Mouse (Mus musculus): ENCODE results near the gene Arl6ip5. TPM values are rescaled to one million over a fixed set of nuclear protein-coding genes. Genes with fewer than 3 reads are reported as not detected.
"Not testable (repeated sequence)": the region's sequence is repeated elsewhere in the genome, so short reads cannot be mapped to it uniquely, and the experiment has no call there.

Gene Arl6ip5
- total RNA-seq, 4 experiments from 2014 or later: 114 to 145 (median 129) TPM

DNA sequence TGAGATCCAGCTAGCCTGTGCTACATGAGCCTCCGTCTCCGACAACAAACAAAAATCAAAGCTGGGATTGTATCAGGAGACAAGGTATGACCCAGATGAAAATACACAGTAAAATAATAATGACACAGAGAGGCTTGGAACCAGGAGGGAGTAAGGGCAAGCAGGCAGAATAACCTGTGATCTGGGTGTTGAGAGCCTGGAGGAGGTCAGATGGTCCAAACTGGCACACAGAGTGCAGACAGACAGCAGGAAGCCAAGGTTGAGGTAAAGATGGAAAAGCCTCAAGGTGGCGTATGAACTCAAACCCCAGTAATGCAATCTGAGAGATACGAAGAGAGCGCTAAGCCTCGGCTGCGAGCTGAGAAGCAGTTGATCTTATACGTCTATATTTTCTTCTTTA is 14.0 kb downstream of the Arl6ip5 start:
- DNase-seq: no peak

DNA sequence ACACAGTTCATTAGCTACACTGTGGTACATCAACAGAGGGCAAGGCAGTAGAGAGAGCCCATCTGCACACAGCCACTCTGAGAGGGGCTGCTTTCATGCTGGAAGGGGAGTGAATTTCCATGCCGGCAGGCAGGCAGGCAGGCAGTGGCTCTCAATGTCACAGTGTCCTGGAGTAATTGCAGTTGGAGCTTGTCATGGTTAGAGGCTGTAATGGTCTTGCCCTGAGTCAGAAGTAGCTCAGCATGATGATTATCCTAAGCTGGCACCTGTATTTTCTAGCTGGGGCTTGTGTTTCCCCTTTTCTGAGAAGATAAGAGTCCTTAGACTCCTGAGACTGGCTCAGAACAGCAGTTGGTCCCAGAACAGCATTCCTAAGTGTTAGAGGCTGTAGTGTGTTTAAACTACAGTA is 15.6 kb downstream of the Arl6ip5 start:
- DNase-seq: no peak

DNA sequence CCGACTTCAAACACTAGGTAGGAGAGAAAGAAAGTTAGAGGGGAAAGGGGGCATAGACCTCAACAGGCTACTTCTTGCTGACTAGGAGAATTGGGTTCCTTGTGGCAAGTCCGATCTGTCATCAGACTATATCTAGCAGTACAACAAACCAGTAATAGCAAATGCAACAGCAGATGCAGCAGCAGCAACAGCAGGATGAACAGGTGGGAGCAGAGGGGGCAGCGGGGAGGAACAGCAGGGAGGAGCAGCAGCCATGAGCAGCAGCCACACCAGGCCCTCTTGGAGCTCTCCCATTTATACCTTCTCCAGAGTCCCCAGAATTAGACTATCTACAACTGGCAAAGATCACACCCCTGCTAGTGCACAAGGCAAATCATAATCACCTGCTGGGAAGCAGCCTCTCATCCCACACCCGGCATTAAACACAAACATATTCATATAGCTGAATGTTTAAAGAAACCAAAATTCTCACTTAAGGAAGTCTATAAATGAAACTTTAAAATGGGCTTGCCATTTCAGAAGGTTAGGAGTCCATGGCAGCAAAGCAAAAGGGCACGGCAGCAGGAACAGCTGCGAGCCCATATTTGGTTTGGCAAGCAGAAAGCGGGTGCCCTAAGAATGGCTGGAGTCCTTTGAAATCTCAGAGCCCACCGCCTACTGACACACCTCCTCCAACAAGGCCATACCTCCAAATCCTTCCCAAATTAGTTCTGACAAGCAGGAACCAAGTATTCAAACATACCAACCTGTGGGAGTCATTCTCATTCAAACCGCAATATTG is 16.8 kb downstream of the Arl6ip5 start:
- DNase-seq: no peak

DNA sequence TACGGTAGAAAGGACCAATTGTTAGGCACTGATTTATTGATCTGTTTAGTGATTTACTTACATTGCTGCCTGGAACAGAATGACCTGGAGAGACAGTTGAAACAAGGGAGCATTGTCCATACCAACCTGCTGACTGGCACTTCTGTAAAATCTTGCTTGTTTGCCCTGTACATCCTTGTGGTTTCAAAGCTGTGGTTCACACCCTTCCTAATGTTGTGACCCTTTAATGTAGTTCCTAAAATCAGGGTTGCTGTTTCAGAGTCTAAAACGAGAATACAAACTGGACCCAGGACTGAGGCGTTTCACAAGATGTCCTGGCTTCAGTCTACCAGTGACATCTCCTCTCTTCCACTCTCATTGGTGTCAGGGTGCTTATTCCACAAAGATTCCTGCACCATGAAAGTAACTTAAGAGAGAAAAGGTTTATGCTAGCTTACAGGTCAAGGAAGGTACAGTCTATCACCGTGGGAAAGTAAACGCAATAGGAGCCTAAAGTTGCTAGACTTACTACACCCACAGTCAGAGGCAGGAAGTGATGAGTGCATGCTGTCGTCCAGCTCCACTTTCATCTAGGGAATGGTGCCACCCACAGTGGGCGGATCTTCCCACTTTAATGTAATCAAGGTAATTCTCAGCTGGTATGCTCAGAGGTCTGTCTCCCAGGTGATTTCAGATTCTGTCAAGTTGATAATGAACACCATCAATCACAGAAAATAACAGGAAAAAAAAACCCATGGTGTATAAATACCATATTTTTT is 24.6 kb downstream of the Arl6ip5 start:
- no peak for DNase-seq

DNA sequence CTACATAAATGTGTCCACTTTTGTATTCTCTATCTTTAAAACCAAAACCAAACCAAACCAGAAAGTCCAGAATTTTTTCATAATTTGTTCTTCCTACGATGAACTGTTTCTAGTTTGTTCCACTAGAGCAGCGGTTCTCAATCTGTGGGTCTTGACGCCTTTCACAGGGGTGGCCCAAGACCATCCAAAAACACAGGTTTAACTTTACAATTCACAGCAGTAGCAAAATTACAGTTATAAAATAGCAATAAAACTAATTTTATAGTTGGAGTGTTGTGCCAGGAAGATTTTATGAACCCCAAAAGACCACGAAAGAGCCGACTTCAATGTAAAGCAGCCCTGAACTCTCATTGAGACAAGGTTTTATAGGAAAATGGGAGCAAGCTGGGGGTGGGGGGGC is 25.6 kb downstream of the Arl6ip5 start:
- DNase-seq: no peak

DNA sequence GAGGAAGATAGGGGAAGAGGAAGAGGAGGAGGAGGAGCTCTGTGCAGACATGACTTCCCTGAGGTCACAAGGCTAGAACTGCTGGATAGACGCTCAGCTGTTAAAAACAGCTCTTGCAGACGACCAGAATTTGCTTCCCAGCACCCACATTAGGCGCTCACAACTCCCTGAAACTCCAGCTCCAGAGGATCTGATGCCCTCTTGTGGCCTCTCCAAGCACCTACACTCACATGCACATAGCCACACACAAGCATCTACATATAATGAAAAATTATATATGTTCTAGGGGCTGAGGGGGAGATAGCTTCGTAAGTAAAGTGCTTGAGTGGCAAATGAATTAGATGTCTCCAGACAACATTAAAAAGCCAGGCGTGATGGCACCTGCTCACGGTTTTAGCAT is 28.9 kb downstream of the Arl6ip5 start:
- no peak for DNase-seq

DNA sequence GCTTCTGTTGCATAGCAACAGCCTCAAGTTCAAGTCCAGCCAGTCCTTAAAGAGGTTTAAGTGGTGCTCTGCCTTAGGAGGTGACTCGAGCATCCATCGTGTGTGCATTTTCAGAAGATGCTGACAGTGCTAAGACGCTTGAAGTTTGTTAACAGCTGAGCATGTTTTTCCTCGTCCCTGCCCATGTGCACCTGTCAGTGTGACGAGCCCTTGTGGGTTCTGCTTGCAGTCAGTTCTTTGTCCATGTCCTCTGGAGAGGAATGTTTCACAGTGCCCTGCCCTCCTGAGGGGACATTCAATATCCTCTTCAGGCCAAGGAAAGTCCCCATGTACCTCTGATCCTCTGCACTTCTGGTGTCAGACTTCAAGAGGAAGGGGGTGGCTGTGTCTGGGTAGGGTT is 29.6 kb downstream of the Arl6ip5 start:
- no peak for DNase-seq

DNA sequence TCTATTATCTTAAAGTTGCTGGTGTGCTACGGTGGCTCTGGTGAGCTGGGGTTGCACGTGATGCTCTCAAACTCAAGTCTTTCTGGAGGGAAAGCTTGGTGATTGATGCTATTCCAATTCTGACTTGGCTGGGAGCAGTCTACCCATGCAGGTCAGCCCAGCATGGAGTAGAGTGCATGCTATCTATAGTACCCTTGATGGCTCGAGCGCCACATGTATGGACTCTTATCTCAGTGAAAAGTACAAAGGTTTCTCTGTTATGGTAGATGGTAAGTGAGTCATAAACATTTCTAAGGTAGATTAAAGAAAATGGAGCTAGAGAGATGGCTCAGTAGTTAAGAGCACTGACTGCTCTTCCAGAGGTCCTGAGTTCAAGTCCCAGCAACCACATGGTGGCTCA is 32.0 kb downstream of the Arl6ip5 start:
- DNase-seq: no peak

DNA sequence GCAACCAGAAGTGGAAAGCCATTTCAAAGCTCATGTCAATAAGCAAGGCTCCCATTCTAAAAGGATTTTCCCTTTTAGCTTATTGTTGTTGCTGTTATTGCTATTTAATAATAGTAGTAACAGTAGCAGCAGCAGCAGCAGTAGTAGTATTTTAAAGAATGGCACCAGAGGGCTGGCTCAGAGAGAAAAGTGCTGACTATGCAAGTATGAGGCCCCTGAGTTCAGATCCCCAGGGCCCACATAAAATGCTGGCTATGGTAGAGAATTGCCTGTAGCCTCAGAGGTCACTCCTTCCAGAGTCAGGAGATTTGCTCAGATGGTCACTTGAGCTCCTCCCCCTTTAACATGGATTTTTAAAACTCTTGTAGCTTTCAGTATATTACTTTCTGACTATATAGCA is 34.7 kb downstream of the Arl6ip5 start:
- no peak for DNase-seq

DNA sequence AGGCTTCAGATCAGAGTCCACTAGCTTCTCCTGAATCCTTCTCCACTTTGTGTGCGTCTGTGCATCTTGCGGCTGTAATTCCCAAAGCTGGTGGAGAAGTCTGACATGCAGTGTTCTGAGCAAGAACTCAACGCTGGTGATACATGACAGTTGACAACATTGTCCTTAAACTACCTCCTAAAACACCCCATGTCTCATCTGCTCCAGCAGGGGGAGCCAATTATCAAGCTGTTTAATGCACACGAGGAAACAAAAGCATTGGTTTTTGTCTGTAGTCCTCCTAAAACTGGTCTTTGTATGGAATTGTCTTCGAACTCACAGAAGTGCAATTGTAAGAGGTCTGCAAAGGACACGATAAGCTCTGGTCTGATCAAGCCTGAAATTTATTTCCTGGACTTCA is 40.5 kb downstream of the Arl6ip5 start:
- DNase-seq: peak; percentile 34

DNA sequence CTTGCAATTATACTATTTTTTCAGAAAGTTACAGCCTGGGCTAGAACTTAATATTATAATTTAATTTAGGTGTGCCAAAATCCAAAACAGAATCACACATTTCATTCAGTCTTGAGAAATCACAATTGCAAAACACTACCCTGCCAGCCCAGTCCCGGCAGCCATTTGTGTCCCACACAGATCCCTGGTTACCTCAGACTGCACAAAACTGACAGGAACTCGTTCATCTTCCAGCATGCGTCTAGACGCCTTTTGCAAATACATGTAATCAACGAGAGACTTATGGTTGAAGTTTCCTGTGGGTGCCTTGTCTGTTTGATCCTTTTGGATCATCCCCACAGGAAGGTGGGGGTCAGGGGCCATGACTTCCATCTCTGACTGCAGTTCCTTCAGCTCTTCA is 41.6 kb downstream of the Arl6ip5 start:
- peak; percentile 8 for DNase-seq

DNA sequence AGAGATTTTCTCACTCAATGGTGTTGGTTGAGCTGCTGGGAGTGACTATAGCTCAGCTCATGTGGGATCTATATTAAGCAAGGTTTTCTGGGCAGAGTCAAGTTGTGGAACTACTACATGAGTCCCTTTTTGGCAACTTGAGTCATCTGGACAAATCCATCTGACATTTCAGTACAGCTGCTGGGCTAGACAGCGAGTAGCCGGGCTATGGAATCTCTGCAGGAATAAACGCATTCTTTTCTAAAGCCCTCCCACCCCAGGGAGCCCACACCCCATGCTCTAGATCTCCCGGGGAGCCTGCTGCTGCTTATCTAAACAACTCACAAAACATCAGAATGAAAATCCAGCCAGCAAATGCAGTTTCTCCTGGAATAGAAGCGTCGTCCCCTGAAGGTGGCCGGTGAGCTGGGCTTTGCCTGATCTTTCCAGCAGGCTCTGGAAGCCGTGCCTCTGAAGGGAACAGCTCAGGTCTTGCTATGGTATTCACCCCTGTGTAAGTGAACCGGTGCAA is 42.3 kb downstream of the Arl6ip5 start, which contains the start of gene Lmod3:
Gene Lmod3, minus strand, starts transcription at position 49 of the 511 bp plus-strand sequence.
- DNase-seq: no peak

DNA sequence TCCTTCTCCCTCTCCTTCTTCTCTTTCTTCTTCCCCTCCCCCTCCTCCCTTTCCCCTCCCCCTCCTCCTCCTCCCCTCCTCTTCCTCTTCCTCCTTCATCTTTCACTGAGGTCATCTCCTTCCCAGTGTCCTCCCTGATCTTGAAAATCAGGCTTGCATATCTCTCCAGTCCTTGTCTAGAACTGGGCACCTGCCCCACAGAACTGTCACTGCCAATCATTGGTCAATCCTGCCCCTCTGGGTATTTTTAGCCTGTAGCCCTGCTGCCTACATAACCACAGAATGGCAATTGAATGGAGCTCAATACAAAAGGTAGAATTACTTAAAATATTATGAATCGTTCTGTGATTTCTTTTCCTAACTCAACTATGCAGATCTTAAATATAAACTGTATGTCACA is 48.0 kb downstream of the Arl6ip5 start:
- DNase-seq: no peak

DNA sequence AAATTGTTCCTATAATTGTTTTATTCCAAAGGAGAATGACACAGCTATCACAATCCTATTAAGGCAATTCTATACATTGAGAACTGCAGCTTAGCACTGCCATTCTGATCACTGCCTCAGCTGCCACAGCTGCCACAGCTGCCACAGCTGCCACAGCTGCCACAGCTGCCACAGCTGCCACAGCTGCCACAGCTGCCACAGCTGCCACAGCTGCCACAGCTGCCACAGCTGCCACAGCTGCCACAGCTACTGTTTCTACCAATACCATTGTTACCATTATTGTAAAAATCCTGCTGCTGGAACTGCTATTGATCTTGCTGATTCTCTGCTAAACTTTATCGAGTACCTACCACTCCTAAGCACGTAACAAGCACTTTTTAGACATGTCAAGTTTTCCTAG is 49.4 kb downstream of the Arl6ip5 start:
- DNase-seq: not testable (repeated sequence)

DNA sequence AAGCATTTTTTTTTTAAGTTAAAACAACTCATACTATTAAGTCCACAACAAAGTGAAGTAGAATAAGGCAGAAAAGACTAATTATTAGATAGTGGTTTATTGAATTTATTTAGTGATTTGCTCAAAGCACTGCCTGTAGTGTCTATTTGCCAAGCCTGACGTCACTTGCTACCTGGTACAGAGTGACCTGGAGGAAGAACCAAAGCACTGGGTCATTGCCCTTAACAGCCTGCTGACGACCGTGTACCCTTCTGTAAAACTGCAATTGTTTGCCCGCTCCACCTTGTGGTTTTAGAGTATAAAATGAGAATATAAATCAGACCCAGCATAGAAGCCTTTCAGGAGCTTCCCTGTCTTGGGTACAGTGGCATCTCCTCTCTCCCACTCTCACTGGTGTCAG is 51.7 kb downstream of the Arl6ip5 start:
- no peak for DNase-seq

DNA sequence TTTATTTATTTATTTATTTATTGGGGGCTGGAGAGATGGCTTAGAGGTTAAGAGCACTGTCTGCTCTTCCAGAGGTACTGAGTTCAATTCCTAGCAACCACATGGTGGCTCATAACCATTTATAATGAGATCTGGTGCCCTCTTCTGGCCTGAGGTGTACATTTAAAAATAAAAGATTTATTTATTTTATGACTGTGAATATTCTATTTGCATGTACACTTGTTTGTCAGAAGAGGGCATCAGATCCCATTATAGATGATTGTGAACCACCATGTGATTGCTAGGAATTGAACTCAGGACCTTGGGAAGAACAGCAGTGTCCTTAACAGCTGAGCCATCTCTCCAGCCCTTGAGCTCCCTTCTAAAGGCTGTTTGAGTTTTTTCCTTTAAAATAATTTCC is 53.3 kb downstream of the Arl6ip5 start:
- not testable (repeated sequence) for DNase-seq

DNA sequence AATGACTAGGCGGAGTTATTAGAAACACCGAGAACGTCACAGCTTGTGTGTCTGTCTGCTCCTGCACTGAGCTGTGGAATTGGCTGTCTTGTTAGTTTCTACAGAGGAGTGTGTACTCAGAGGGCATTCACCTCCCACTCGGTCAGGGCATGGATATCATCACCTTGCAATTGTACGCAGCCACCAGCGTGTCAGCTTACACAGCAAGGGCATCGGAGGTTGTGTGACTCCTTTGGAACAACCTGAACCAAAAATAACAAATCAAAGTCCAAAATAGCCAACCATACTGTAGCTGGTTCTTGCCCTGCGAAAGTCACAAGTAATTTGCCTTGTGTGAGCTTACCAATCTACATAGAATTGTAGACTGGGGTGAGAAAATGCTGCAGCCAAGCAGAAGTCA is 54.8 kb downstream of the Arl6ip5 start:
- DNase-seq: no peak

DNA sequence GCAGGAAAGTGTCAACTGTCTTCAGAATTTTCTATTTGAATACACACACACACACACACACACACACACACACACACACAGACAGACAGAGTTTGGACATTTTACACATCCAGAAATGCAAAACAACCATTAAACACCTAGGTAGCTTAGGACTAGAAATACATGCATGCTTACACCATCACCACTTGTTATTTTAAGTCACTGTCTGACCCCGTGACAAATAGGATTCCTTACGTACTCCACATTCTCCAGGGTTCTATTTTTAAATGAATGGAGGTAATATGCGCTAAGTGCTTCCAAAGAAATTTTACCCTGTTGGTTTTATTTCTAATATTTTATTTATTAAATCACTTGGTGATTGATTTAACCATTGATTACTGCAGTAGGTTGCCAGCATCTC is 55.2 kb downstream of the Arl6ip5 start:
- DNase-seq: no peak

DNA sequence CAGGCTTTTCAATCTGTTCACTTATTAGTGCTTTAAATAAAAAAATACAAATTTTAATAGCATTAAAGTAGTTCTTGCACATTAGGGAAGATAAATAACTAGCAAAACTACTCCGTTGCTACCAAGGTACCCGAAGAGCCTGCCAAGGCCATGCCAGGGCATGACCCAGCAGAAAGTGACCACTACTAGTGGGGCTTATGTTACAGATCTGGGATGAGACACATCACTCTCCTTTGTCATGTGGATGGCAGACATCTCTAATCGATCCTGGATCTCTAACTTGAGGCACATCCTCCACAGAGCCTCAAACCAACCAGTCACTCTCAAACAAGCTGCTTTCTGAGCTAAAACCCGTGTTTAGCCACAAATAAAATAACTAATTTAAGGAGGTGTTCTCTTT is 56.2 kb downstream of the Arl6ip5 start:
- no peak for DNase-seq

DNA sequence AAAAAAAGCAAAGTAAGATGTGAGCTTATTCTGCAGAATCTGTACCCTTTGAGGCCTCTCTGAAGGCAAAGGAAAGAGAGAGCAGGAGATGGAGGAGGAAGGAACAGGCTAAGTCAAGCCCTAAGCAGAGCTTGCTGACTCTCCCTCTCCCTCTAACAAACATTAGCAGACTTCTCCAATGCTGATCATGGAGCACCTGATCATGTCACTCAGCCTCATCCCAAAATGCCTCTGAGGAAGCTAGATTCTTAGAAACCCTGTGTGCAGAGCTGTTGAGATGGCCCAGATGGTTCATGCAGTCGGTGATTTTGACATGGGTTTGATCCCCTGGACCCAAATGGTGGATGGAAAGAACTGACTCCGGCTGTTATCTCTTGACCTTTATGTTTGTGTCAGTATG is 56.6 kb downstream of the Arl6ip5 start:
- DNase-seq: no peak

DNA sequence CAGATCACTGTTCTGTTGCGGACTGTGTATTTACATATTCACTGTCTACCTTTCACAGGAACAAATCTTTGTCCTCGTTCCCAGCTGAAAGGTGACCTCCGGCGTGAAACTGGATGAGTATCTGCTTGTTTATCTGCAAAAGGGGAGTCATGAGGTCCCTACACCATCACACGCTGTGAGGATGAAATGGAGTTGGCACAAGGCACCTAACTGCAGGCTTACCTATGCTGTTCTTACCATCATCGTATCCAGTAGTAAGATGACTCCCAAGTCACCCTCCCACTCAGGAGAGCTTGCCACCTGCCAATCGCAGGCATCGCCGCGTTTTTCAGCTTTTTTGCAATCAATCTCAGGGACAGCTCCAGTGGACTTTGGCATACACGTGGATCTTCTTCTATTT is 59.1 kb downstream of the Arl6ip5 start:
- DNase-seq: no peak

DNA sequence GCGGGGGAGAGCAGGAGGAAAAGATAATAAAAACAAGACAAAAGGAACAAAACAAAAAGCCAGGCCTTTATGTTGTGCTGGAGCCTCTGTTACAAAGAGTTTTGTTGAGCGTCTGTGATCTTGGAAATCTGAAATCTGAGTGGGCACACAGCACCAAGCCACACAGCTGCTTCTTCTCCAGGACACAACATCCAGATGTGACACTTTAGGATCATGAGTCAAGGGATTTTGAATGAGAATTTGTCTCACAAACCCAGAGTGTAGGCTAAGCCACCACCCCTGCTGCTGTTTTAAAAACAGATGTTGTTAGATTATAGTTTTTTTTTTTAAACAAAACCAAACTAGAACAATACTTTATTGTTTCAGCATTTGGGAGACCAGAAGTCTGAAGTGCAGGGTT is 61.9 kb downstream of the Arl6ip5 start:
- no peak for DNase-seq

DNA sequence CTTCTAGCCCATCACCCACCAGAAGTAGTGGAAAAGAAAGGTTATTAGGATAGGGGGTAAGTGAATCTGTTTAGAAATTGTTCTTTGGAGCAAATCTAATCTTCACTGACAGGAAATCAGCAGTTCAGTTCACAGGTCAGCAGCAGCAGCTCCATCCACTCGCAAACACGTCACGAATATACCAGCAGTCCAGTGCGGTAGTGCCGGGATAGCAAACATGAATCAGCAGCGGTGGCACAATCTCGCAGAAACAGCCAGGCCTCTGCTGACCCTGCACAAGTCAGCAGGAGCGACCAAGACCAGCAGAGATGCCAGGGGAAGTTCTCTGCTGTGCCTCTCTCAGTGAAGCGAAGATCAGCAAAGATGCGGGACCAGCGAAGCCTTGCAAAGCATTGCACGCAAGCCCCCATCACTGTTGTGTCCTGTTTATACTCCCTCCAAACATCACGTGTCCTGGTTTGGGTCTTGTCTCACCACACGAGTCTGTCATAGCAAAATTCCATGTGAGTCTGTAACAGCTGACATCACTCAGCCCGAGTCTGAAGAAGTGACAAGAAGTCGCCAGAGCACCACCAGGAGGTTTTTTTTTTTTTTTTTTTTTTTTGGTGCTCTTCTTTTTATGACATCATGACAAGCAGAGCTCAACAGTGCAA is 62.7 kb downstream of the Arl6ip5 start:
- no peak for DNase-seq
